Mouse (Mus musculus): Measurements from ENCODE around the gene Knstrn.

The Knstrn gene

DNA sequence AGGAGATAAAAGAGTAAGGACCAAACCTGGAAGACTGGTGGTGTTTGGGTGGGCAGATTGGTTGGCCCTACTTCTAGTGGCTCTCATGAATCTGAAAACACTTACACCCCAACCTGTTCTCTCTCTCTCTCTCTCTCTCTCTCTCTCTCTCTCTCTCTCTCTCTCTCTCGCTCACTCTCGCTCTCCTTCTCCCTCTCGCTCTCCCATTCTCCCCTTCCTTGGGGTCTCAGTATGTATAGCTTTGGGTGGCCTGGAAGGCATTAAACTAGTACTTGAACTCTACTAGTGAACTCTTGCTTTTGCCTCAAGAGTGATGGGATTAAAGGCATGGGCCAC lies 48.5 kb downstream of the Knstrn start:
- DNase-seq = no peak

DNA sequence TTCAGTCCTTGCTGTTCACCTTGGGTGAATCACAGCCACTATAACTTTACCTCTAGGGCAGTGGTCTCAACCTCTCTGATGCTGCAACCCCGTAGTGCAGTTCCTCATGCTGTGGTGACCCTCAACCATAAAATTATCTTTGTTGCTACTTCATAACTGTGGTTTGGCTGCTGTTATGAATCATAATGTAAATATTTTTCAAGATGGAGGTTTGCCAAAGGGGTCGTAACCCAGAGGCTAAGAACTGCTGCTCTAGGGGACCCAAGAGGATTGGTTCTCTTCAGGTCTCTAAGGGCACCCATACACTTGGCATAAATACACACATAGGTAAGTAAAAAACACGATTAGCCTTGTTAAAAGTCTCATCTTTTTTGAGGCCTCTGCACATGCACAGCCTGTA lies 56.8 kb downstream of the Knstrn start:
- no peak for DNase-seq

DNA sequence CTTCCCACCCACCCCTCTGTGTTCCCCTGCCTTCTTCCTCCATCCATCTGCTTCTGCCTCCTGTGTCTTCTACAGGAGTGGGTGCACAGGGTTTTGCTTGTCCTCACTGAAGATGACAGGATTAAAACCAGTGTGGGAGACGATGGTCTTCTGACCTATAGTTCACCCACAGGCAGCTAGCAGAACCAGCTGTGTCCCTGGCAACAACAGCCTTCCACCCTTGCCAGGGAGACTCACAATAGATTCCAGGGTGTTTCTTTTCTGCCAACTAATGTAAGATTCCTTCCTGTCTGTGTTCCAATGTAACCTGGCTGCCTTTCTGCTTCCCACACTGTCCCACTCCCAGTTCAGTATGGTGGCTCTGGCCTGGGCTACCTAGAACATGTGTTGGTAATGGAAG lies 57.2 kb downstream of the Knstrn start:
- DNase-seq = no peak

DNA sequence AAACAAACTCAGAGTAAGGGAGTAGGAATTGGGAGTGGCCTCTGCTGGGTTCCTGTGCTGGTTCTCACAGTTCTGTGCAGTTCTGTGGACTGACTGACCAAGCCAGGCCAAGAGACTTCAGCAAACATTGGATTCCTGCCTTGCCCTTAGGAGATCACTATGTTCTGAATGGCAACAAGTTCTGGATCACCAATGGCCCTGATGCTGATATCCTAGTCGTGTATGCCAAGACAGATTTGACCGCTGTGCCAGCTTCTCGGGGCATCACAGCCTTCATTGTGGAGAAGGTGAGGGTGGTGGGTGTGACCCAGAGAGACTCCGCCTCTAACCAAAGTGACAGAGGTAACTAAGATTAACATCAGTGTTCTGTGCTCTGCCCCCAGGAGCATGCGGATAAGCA lies 59.2 kb downstream of the Knstrn start:
- DNase-seq = no peak

DNA sequence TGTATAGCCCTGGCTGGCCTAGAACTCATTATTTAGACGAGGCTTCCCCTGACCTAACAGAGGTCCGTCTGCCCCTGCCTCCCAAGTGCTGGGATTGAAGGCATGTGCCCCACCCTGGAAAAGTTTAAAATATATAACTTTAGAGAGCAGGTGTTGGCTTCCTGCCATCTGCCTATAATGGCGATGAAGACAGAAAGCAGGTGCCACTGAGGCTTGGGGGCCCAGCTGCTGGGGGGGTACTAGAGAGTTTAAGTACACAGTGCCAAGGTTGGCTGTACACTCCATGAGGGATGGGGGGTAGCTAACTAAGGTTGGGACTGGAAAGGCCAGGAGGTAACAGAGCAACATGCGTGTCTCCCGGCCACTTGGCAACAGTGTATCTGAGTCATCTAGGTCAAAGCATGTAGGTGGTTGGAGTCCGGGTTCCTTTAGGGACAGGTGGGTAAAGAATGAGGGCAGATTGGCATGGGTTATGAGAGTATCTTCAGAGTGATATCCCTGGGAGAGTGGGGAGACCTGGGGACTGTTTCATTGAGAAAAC lies 60.2 kb downstream of the Knstrn start:
- DNase-seq = no peak

DNA sequence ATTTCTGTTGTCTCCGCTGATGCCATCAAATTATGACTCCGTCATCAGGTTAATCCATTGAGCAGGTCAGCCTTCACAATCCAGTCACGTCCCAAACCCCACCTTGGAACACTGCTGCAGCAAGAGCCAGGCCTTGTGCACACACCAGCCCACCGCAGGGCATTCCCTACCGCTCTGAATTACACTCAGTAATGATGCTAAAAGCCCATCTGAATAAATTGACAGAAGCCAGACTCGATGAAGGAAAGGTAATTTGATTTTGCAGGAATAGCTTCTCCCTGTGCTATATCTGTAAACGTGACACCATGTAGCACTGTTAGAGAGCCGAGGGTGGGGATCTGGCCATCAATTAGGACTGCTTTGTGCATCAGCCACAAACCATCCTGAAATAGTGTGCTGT lies 61.5 kb downstream of the Knstrn start:
- DNase-seq = no peak

DNA sequence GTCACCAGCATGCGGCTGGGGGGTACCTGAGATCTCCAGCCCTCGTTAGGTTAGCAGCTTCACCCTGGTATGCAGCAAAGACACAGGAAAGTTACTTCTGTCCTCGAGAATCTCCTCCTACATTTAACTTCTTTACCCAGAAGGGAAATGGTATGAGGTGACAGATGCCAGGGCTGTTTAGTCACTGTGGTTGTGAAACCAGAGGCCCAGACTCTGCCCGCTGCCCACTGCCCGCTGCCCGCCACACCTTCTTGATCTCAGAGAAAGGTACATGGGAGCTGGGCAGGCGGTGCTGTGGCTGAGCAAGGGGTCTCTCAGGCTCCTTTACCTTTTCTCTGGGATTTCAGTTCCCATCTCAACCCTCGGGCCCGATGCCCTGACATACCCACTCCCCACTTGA lies 62.6 kb downstream of the Knstrn start:
- DNase-seq = no peak

DNA sequence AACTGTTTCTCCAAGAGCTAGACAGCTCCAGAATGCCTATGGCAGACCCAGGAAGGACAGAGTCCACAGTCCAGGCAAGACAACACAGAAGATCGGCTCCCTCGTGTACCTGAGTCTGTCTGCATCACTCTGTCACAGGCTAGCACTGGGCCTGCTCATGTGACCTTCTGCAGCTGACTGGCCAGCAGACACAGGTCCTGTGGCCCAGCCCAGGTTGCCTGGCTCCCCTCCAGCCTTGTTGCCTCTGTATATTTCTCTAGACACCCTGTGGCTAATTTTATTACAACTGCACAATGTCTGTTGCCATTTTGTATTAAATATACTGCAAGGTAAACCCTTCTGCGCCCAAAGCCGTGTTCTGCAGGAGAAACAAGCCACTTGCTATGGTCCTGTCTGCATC lies 67.2 kb downstream of the Knstrn start:
- DNase-seq = no peak

DNA sequence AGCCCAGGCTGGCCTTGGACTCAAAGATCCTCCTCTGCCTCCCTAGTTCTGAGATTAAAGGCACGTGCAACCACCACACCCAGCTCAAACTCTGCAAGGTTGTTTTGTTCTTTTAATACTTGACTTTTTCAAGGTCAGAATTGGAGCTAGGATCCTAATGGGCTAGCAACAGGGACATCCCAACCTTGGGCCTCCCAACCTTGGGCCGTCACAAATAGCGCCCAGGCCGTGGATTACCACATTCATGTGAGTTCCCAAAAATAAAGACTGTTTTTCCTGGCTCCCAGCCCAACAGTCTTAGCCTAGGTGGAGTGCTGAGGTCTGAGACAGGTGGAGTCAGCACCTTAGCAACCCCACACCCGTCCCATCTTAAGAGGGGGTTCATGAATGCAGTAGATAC lies 68.2 kb downstream of the Knstrn start:
- DNase-seq = no peak

DNA sequence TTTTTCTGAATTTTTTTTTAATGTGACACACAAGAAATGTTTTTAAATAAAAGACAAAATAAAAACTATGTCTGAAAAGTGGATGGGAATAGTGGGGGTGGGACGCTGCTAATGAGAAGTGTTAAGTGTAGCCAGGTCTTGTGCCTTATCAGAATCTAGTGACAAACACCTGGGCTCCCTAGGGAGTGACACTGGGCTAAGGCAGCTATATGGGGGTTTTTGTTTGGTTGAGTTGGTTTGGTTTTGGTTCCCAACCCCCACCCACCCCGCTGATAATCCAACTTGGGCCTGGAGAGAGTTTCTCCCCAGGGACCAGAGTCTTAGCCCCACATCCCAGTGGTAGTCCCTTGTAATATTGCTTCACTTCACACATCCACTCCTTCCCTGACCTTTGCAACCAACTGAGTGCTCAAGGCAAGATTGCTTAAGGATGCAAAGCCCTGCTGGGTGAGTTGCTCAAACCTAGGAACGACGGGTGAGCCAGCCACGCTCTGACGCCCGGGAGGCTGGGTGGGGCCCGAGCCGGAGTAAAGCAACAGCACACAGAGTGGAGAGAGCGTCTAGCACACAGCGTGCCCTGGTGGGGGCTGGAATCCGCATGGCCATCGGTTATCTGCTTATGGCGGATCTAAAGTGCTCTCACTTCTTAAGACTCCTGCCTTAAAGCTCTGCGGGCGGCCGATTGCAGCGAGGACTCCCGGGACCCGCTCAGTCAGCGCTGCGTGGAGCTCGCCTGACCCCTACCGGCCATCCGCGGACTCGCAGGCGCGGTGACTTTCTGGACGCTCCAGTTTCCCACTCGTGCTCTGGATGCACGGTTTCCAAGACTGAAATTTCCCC lies 69.3 kb downstream of the Knstrn start:
- peak; percentile 87 for DNase-seq

DNA sequence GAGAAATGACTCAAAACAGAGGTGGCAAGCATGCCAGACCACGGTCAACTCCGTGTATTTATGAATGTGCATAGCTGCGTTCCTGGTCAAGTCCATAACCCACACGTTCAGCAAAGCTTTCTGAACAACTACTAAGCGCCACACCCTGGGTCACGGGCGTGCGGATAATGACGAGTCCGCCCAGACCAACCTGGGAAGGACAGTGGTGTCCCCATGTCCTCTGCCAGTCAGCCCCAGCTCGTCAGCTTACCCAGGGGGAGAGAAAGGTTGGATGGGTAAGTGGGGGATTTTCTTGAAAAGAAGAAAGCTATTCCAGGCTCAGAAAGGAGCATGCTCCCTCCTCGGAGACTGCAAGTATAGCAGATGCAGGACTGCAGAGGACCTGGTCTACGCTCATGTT lies 73.6 kb downstream of the Knstrn start:
- DNase-seq = no peak

DNA sequence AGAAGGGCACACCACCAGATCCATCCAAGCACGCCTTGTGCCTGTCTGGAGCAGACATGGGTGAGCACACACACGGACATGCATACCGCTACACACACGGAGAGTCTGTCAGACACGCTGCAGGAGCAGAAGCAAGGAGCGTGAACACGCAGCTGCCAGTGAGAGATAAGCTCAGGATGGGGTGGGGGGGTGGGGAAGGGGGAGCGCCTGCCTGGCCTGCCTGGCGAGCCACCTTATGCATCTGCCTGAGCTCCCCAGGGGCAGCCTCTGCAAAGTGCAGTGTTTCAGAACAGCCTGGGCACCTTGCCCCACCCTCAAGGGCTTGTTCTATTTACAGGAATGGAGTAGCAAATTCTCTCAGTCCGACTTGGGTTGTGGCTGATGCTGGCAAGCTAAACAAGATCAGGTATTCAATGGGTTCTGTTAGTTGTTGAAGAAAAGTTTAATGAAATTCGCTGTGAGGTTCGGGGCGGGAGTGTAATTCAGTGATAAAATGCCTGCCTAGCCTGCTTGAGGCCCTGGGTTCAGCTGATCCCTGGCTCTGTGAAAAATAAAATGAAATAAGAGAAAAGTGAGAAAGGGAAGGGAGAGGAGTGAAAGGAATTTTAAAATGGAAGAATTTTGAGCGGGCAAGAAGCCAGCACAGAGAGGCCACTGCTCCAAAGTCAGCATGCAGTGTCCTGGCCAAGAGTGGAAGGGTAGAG lies 74.2 kb downstream of the Knstrn start:
- no peak for DNase-seq

DNA sequence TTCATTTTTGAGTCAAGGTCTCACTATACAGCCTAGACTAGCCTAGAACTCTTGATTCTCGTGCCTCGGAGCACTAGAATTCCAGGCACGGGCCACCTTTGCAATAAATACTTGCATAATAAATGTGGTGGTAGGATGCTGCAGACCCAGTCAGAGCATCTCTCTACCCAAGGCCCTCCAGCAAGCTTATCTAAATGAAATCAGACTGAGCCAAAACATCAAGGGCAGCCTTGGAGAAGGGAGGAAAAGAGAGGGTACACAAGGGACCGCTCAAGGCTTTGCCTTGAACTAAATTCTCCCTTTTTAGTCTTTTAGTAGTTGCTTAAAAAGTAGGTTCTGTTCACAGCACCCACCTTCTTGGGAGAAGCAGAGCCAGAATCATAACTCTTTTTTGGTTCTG lies 77.4 kb downstream of the Knstrn start:
- no peak for DNase-seq

DNA sequence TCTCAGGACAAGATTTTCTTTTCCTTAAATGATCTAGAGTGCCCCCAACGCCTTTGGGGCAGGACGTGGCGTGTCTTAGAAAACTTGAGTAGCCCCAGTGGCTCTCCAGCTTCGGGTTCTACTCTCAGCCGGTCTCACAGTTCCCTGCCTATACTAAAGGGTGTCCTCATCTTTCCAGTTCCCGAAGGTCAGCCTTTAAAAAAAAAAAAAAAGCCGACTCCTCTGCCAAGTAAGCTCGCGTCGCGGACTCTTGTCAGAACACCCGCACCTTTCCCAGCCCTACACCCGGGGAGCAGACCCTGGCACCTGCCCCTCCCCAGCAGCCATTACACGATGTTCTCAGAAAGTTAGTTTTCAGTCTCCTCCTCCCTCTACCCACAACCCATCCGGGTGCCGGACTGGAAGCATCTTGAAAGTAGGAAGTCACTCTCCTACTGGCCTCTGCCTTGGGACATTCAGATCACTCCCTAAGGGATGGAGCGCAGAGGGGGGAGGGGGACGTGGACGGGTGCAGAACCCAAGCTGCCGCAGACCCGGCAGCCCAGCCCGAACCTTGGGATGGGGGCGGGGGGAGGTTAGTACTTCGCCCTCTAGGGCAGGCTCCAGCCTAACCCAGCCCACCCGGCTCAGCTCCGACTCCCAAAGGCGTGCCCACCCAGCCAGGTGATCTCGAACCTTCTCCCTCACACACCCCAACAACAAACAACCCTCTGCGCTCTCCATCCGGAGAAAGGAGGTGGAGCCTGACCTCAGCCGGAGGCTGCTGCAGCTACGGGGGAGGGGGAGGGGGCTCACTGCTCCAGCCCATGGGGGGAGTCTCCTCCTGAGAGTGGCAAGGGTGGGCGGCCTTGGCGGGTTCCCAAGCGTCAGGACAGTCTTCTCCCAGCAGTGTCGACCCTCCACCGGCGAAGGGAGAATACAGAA lies 82.4 kb downstream of the Knstrn start:
- peak; percentile 69 for DNase-seq

DNA sequence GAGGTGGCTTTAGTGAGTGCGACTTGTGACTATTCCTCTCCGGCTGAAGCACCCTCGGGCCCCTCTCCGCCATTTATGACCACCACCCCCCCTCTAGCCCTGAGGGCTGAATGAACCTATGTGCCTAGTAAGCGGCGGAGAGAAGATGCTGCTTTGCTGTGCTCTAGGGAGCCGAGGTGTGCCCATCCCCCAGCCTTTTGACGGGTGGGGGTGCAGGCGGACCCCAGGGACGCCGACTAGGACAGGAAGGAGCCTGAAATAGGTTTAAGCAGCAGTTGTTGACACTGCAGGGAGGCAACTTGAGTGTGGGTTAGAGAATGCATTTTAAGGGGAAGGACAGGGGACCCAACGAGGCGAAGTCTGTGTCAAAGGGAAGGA lies 83.1 kb downstream of the Knstrn start:
- no peak for DNase-seq

DNA sequence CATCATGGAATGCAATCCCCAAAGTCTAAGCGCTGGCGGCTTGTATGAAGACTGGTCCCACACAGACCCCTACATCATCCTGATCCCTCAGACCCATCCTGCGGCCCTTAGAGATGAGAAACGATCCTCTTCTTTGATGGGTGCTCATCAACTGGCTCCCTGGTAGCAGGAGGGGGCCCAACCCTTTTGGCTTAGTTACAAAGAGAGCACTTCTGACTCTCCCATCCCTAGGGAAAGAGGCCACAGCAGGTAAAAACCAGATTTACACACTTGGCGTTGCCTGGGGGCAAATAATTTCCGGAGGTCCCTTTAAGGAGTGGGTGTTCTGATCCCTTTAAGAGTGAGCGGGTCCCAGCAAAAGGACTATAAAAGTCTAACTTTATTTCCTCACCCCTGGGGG lies 83.6 kb downstream of the Knstrn start:
- DNase-seq = no peak

DNA sequence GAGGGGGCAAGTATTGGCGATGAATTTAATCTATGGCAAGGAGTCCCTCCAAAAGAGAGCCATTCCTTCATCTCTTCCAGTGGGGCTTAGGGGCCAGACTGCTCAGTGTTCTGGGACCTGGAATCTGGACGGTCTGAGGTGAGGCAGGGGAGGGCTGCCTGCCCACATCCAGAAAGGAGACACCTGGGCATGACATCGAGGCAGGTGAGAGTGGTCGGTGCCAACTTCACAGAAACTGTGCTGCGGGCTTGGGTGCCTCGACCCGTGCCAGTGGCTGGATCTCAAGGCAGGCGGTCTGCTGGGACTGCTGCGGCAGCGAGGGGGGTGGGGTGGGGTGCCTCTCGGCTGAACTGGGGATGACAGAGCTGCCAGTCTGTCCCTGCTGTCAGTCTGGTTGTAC lies 84.0 kb downstream of the Knstrn start:
- no peak for DNase-seq

DNA sequence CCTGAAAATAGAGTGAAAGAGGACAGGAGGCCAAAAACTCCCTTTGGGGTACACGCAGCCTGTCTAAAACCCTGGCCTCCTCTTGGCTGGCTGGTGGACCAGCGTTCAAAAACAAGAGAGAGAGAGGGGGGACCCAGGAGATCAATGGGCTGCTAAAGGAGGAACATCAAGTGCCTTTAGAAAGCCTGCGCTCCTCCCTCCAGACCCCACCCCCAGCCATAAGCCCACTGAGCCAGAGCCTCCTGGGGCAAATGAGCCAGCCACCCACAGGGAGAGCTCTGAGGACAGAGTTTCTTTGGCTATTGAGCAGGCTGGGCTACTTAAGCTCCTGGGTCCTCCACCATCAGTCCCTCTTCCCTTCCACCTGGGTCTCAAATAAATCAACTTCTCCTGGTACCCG lies 85.0 kb downstream of the Knstrn start:
- DNase-seq = no peak

DNA sequence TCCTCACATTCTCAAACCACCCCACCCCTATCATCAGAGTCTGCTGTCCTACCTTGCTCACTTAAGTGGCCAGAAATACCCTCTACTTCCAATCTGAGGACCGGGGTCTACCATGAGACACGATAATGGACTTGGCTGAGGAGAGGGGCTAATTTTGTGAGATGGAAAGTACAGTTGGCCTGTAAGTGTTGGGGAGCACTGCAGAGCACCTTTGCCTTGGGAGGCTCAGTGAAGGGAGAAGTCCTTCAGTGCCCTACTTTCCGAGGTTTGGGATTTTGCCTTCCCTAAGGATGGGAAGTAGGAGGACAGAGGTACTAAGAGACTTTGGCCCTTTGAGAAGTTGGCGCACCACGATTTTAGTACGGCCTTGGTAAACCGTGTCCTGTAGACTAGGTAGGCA lies 85.5 kb downstream of the Knstrn start:
- DNase-seq = no peak

DNA sequence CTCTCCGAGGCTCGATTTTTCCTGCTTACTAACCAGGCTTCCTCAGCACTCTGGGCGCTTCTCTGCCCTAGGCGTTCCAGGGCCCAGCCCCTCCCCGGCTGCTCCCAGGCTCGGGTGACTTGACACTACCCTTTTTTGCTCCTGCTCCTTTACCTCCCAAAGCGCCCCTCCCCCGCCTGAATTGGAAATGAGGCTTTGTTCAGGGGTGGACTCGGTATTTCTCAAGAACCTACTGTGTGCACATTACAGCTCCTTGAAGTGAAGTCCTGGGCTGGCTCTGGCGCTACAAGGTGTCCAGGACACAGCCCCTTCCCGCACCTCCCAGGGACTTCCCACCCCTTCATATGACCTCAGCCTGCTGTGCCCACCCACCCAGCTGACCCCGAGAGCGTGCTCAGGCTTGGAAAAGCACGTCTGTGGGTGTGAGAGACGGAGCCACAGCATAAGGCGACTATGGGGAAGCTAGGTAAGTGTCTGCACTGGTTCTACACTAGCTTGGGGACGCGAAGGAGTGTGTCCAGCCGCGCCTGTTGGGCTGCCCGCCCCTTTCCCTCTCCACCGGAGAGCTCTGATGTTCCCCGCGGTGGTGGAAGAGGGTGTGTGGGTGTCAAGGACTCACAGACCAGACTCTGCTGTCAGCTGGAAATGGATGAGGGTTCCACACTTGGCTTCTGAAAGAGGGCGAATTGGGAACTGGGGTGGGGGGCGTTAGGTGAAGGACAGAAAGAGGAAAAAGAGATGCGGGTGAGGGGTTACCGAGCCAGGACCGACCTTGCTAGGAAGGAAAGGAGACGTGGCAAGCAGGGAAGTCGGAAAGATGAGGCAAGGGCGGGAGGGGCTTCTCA lies 86.4 kb downstream of the Knstrn start, which contains the start of gene Bahd1:
Bahd1 (plus strand) TSS at position 397 of the 845 bp plus-strand sequence.
- no peak for DNase-seq

DNA sequence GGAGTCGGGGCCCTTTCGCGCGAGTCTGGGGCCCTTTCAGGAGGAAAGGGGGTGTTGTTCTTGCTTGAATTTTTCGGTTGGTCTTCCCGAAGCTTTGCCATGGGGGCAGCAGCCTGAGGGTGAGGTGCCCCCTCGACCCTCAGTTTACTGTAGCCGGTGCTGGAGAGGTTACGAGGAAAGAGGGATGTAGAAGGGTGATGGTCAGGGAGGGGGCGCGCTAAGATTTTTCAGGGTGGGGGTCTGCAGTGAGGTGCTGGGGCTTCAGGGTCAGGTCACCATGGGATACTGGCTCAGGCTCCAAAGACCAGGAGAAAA lies 87.0 kb downstream of the Knstrn start:
- no peak for DNase-seq

Data from thymus, postnatal 25 days (tissue).